47 mouse cellular contexts compared by ENCODE assay signal in the genomic region with DNA sequence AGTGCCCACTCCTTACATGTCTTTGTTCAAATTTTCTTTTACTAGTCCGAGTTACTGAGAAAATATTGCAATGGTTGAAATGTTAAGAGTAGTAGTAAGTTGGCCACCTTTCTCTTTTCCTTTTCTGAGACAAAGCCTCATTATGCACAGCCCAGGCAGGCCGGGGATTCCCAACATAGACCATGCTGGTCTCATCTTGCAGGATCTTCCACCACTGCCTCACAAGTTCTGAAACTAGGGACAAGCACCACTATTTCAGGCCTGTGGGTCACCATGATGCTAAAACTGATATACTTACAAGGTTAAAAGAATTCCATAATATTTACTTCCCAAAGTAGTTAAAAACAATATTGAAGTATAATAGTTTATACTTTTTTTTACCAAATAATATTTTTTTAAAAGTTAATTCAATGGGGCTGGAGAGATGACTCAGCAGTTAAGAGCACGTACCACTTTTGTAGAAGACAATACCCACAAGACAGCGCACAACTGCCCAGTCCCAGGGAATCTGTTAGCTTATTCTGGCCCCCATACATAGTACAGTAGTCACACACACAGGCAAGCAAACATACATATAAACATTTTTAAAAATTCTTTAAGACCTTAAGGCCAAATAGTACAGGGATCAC. TPM values are rescaled to one million over a fixed set of nuclear protein-coding genes. Genes with fewer than 3 reads are reported as not detected.
"Had no signal": no experiment of that assay in that cellular context is flagged by ENCODE, and none has a peak within 500 bp of the region (broad histone marks: within the 10 kb centered on the region; RNA-seq: fewer than 3 reads in every experiment).

No protein-coding gene starts in this region.

- H3K4me2 ChIP-seq: limb, embryonic 12.5 days; limb, embryonic 13.5 days; limb, embryonic 15.5 days; liver, embryonic 11.5 days; liver, embryonic 12.5 days; liver, embryonic 13.5 days; liver, embryonic 15.5 days; lung, embryonic 14.5 days; lung, embryonic 15.5 days; midbrain, embryonic 11.5 days; midbrain, embryonic 12.5 days; midbrain, embryonic 13.5 days; midbrain, embryonic 15.5 days; neural tube, embryonic 12.5 days had no signal

- H3K27ac ChIP-seq: limb, embryonic 10.5 days; limb, embryonic 12.5 days; limb, embryonic 13.5 days; limb, embryonic 15.5 days; liver, embryonic 13.5 days; liver, embryonic 14.5 days; liver, embryonic 15.5 days; lung, embryonic 15.5 days; macrophage; midbrain, embryonic 10.5 days; midbrain, embryonic 12.5 days; midbrain, embryonic 13.5 days; midbrain, embryonic 15.5 days; neural tube, embryonic 12.5 days had no signal

- H3K9ac ChIP-seq: limb, embryonic 12.5 days; limb, embryonic 13.5 days; limb, embryonic 15.5 days; liver, embryonic 12.5 days; liver, embryonic 13.5 days; liver, embryonic 14.5 days; liver, embryonic 15.5 days; liver, postnatal 0 days; lung, embryonic 14.5 days; lung, embryonic 15.5 days; midbrain, embryonic 12.5 days; midbrain, embryonic 13.5 days; midbrain, embryonic 15.5 days; neural tube, embryonic 12.5 days had no signal

- H3K27me3 ChIP-seq: limb, embryonic 12.5 days; limb, embryonic 13.5 days; limb, embryonic 15.5 days; liver, embryonic 12.5 days; liver, embryonic 13.5 days; liver, embryonic 15.5 days; lung, embryonic 15.5 days; megakaryocyte, embryonic 14.5 days; midbrain, embryonic 12.5 days; midbrain, embryonic 13.5 days; midbrain, embryonic 15.5 days; neural tube, embryonic 12.5 days had no signal

- H3K4me1 ChIP-seq: limb, embryonic 10.5 days; limb, embryonic 12.5 days; limb, embryonic 13.5 days; limb, embryonic 15.5 days; lung, embryonic 15.5 days; midbrain, embryonic 10.5 days; midbrain, embryonic 12.5 days; midbrain, embryonic 13.5 days; midbrain, embryonic 15.5 days; neural tube, embryonic 12.5 days had no signal

- DNase-seq: left cerebral cortex, postnatal 4 days; liver; liver, embryonic 13.5 days; liver, postnatal 0 days; lung, adult 18-20 months; lung, adult 2 months; lung, embryonic 14.5 days; lung, postnatal 10 days; lung, postnatal 14 days; lung, postnatal 36 days; lung, postnatal 4 days; midbrain, embryonic 14.5 days had no signal

- H3K4me3 ChIP-seq: limb, embryonic 10.5 days; limb, embryonic 12.5 days; limb, embryonic 13.5 days; limb, embryonic 15.5 days; liver, embryonic 12.5 days; liver, embryonic 13.5 days; liver, embryonic 15.5 days; lung, embryonic 15.5 days; megakaryocyte, embryonic 14.5 days; midbrain, embryonic 10.5 days; midbrain, embryonic 12.5 days; midbrain, embryonic 13.5 days; midbrain, embryonic 15.5 days; myocyte; neural tube, embryonic 12.5 days had no signal

- H3K9me3 ChIP-seq: limb, embryonic 10.5 days; limb, embryonic 12.5 days; limb, embryonic 13.5 days; limb, embryonic 15.5 days; liver, embryonic 12.5 days; liver, embryonic 13.5 days; liver, embryonic 15.5 days; lung, embryonic 15.5 days; megakaryocyte, embryonic 14.5 days; midbrain, embryonic 10.5 days; midbrain, embryonic 12.5 days; midbrain, embryonic 13.5 days; midbrain, embryonic 15.5 days; neural tube, embryonic 12.5 days had no signal

- H3K36me3 ChIP-seq: midbrain, embryonic 15.5 days had no signal

RNA-seq across cellular contexts. Expression of a gene that starts 20.7 kb away (rescaled TPM):
- total RNA-seq: left cerebral cortex, postnatal 10 days; left cerebral cortex, postnatal 14 days; left cerebral cortex, postnatal 25 days; left cerebral cortex, postnatal 36 days; left cerebral cortex, postnatal 4 days; liver, adult 2 months; megakaryocyte progenitor cell, adult 5-6 weeks; megakaryocyte, adult 5-6 weeks; megakaryocyte-erythroid progenitor cell, adult 5-6 weeks; midbrain, postnatal 0 days; monocyte, adult 5-6 weeks had no signal
- polyA plus RNA-seq: limb, embryonic 10.5 days; limb, embryonic 11.5 days; limb, embryonic 12.5 days; limb, embryonic 13.5 days; limb, embryonic 14.5 days; limb, embryonic 15.5 days; liver, adult 2 months; liver, embryonic 11.5 days; liver, embryonic 12.5 days; liver, embryonic 13.5 days; liver, embryonic 14.5 days; liver, embryonic 15.5 days; liver, embryonic 16.5 days; lung, adult 2 months; lung, embryonic 14.5 days; lung, embryonic 15.5 days; lung, embryonic 16.5 days; lung, postnatal 0 days; macrophage; midbrain, embryonic 10.5 days; midbrain, embryonic 11.5 days; midbrain, embryonic 12.5 days; midbrain, embryonic 13.5 days; midbrain, embryonic 14.5 days; midbrain, embryonic 15.5 days; midbrain, embryonic 16.5 days; midbrain, postnatal 0 days; neural tube, embryonic 11.5 days; neural tube, embryonic 12.5 days had no signal
